Mouse (Mus musculus): Measurements from ENCODE around the gene Grik5. TPM values are rescaled to one million over a fixed set of nuclear protein-coding genes. Genes with fewer than 3 reads are reported as not detected.

Gene Grik5
- 5.7 and 8.3 TPM in 2 replicates for polyA plus RNA-seq (2014; fragmentation: Nextera tagmentation; extraction: Ambion mirVana)

- WGBS: under 1% methylated on average over 28 of the region's 28 CpGs
- Histone ChIP-seq H3K9ac (ENCODE audit: low read length) (peak within 1 kb of the TSS; percentile 89), H3K27ac (replicated peaks in 1 of 2; ENCODE audit: control insufficient read depth in 1 of 2, insufficient read depth in 1 of 2, low read depth in 2 of 2, low read length in 2 of 2) (peak within 1 kb of the TSS; percentile 63 to 81), H3K4me3 (ENCODE audit: control insufficient read depth in 1 of 2, insufficient read depth in 1 of 2, low read depth in 1 of 2, low read length in 2 of 2) (peak within 1 kb of the TSS; percentile 70 to 87), H3K4me1 (ENCODE audit: control insufficient read depth in 2 of 2, insufficient read depth in 2 of 2, low read length in 2 of 2) (peaks cover 20 to 38% of the 10 kb centered on the region in 2 experiments), H3K9me3 (ENCODE audit: control insufficient read depth, low read length) (no peaks in the 10 kb centered on the region), H3K4me2 (ENCODE audit: low read length) (peak within 1 kb of the TSS; percentile 95), H3K36me3 (ENCODE audit: control insufficient read depth, insufficient read depth, low read length) (peaks cover 16% of the 10 kb centered on the region), H3K27me3 (ENCODE audit: control insufficient read depth, insufficient read depth, low read length) (no peaks in the 10 kb centered on the region)
- no peak for ATAC-seq (ENCODE audit: insufficient number of reproducible peaks, insufficient read depth, low FRiP score, low read depth)
These were observed at the start of gene Grik5, which contains the start of gene Zfp574 for GRCm38 (mm10) chr7:25071979-25072715. Gene Grik5 (minus strand): TSS chr7:25072346. Gene Zfp574 (plus strand): TSS chr7:25072567.

- no peak overlapping the region for H3K4me3 ChIP-seq (ENCODE audit: control insufficient read depth in 1 of 2, insufficient read depth in 1 of 2, low read depth in 1 of 2, low read length in 2 of 2)
- no peaks in the 10 kb centered on the region for H3K27me3 ChIP-seq (ENCODE audit: control insufficient read depth, insufficient read depth, low read length)
- peaks cover 0 to 4% of the 10 kb centered on the region in 2 experiments; a peak in 1 of 4 replicates for H3K4me1 ChIP-seq (ENCODE audit: control insufficient read depth in 2 of 2, insufficient read depth in 2 of 2, low read length in 2 of 2)
- ATAC-seq (ENCODE audit: insufficient number of reproducible peaks, insufficient read depth, low FRiP score, low read depth): no peak
- H3K27ac ChIP-seq (replicated peaks in 1 of 2; ENCODE audit: control insufficient read depth in 1 of 2, insufficient read depth in 1 of 2, low read depth in 2 of 2, low read length in 2 of 2): no peak overlapping the region
- WGBS: 65% methylated on average over 13 of the region's 13 CpGs
- H3K36me3 ChIP-seq (ENCODE audit: control insufficient read depth, insufficient read depth, low read length): no peaks in the 10 kb centered on the region
- no peaks in the 10 kb centered on the region for H3K9me3 ChIP-seq (ENCODE audit: control insufficient read depth, low read length)
- H3K4me2 ChIP-seq (ENCODE audit: low read length): no peak overlapping the region
- no peak overlapping the region for H3K9ac ChIP-seq (ENCODE audit: low read length)
These were observed 49.2 kb upstream of the Grik5 start for GRCm38 (mm10) chr7:25121240-25121786.

GRCm38 (mm10) chr7:25120061-25120834 lies 48.1 kb upstream of the Grik5 start:
- Histone ChIP-seq H3K9ac (ENCODE audit: low read length) (no peak overlapping the region), H3K27ac (replicated peaks in 1 of 2; ENCODE audit: control insufficient read depth in 1 of 2, insufficient read depth in 1 of 2, low read depth in 2 of 2, low read length in 2 of 2) (no peak overlapping the region), H3K4me3 (ENCODE audit: control insufficient read depth in 1 of 2, insufficient read depth in 1 of 2, low read depth in 1 of 2, low read length in 2 of 2) (no peak overlapping the region), H3K27me3 (ENCODE audit: control insufficient read depth, insufficient read depth, low read length) (no peaks in the 10 kb centered on the region; the same call in 1 of the 2 replicates), H3K36me3 (ENCODE audit: control insufficient read depth, insufficient read depth, low read length) (no peaks in the 10 kb centered on the region), H3K4me1 (ENCODE audit: control insufficient read depth in 2 of 2, insufficient read depth in 2 of 2, low read length in 2 of 2) (peaks cover 0 to 4% of the 10 kb centered on the region in 2 experiments; a peak in 1 of 4 replicates), H3K9me3 (ENCODE audit: control insufficient read depth, low read length) (no peaks in the 10 kb centered on the region), H3K4me2 (ENCODE audit: low read length) (no peak overlapping the region)
- 66% methylated on average over 25 of the region's 25 CpGs for WGBS
- ATAC-seq (ENCODE audit: insufficient number of reproducible peaks, insufficient read depth, low FRiP score, low read depth): 0 out of 2 replicates have a peak, but pooled peaks have one; percentile 40

- H3K36me3 ChIP-seq (ENCODE audit: control insufficient read depth, insufficient read depth, low read length): no peaks in the 10 kb centered on the region
- no peak for ATAC-seq (ENCODE audit: insufficient number of reproducible peaks, insufficient read depth, low FRiP score, low read depth)
- no peak overlapping the region for H3K4me2 ChIP-seq (ENCODE audit: low read length)
- no peaks in the 10 kb centered on the region for H3K9me3 ChIP-seq (ENCODE audit: control insufficient read depth, low read length)
- 76% methylated on average over 16 of the region's 16 CpGs for WGBS
- H3K9ac ChIP-seq (ENCODE audit: low read length): no peak overlapping the region
- no peaks in the 10 kb centered on the region; the same call in 1 of the 2 replicates for H3K27me3 ChIP-seq (ENCODE audit: control insufficient read depth, insufficient read depth, low read length)
- no peak overlapping the region for H3K4me3 ChIP-seq (ENCODE audit: control insufficient read depth in 1 of 2, insufficient read depth in 1 of 2, low read depth in 1 of 2, low read length in 2 of 2)
- peaks cover 0 to under 1% of the 10 kb centered on the region in 2 experiments; a peak in 1 of 4 replicates for H3K4me1 ChIP-seq (ENCODE audit: control insufficient read depth in 2 of 2, insufficient read depth in 2 of 2, low read length in 2 of 2)
- H3K27ac ChIP-seq (replicated peaks in 1 of 2; ENCODE audit: control insufficient read depth in 1 of 2, insufficient read depth in 1 of 2, low read depth in 2 of 2, low read length in 2 of 2): no peak overlapping the region
These were observed 40.9 kb upstream of the Grik5 start for GRCm38 (mm10) chr7:25112956-25113603.

GRCm38 (mm10) chr7:25112178-25112955 lies 40.2 kb upstream of the Grik5 start:
- Histone ChIP-seq H3K4me3 (ENCODE audit: control insufficient read depth in 1 of 2, insufficient read depth in 1 of 2, low read depth in 1 of 2, low read length in 2 of 2) (no peak overlapping the region), H3K9ac (ENCODE audit: low read length) (no peak overlapping the region), H3K27ac (replicated peaks in 1 of 2; ENCODE audit: control insufficient read depth in 1 of 2, insufficient read depth in 1 of 2, low read depth in 2 of 2, low read length in 2 of 2) (no peak overlapping the region), H3K4me1 (ENCODE audit: control insufficient read depth in 2 of 2, insufficient read depth in 2 of 2, low read length in 2 of 2) (peaks cover 5 to 7% of the 10 kb centered on the region in 2 experiments), H3K36me3 (ENCODE audit: control insufficient read depth, insufficient read depth, low read length) (no peaks in the 10 kb centered on the region), H3K27me3 (ENCODE audit: control insufficient read depth, insufficient read depth, low read length) (no peaks in the 10 kb centered on the region; the same call in 1 of the 2 replicates), H3K4me2 (ENCODE audit: low read length) (no peak overlapping the region), H3K9me3 (ENCODE audit: control insufficient read depth, low read length) (no peaks in the 10 kb centered on the region)
- WGBS: 86% methylated on average over 17 of the region's 17 CpGs
- no peak for ATAC-seq (ENCODE audit: insufficient number of reproducible peaks, insufficient read depth, low FRiP score, low read depth)

GRCm38 (mm10) chr7:25110336-25110735 lies 38.2 kb upstream of the Grik5 start:
- no peaks in the 10 kb centered on the region for H3K9me3 ChIP-seq (ENCODE audit: control insufficient read depth, low read length)
- H3K4me2 ChIP-seq (ENCODE audit: low read length): no peak overlapping the region
- no peak for ATAC-seq (ENCODE audit: insufficient number of reproducible peaks, insufficient read depth, low FRiP score, low read depth)
- H3K4me3 ChIP-seq (ENCODE audit: control insufficient read depth in 1 of 2, insufficient read depth in 1 of 2, low read depth in 1 of 2, low read length in 2 of 2): no peak overlapping the region
- H3K9ac ChIP-seq (ENCODE audit: low read length): no peak overlapping the region
- peaks cover 13 to 17% of the 10 kb centered on the region in 2 experiments for H3K4me1 ChIP-seq (ENCODE audit: control insufficient read depth in 2 of 2, insufficient read depth in 2 of 2, low read length in 2 of 2)
- H3K36me3 ChIP-seq (ENCODE audit: control insufficient read depth, insufficient read depth, low read length): no peaks in the 10 kb centered on the region
- H3K27me3 ChIP-seq (ENCODE audit: control insufficient read depth, insufficient read depth, low read length): no peaks in the 10 kb centered on the region; the same call in 1 of the 2 replicates
- no peak overlapping the region for H3K27ac ChIP-seq (replicated peaks in 1 of 2; ENCODE audit: control insufficient read depth in 1 of 2, insufficient read depth in 1 of 2, low read depth in 2 of 2, low read length in 2 of 2)
- WGBS: 66% methylated on average over 9 of the region's 9 CpGs
